Mouse (Mus musculus) thymus, postnatal 0 days (tissue): Measurements from ENCODE around the gene Tia1. TPM values are rescaled to one million over a fixed set of nuclear protein-coding genes. Genes with fewer than 3 reads are reported as not detected.

Experiments
- DNase-seq: peaks from one replicate; pipeline ENCODE4 v3.0.0-alpha.2; 2015; ENCODE audit warnings: low spot score
- polyA plus RNA-seq: library from polyadenylated mRNA; unstranded; fragments of >200 nt; fragmentation: Nextera tagmentation; extraction: Ambion mirVana; gene quantifications from 2 replicates; pipeline ENCODE4 v1.2.1, GENCODE M21; 2015

Tia1 gene
- polyA plus RNA-seq, 1 experiment from 2014 or later = 184 TPM

DNA sequence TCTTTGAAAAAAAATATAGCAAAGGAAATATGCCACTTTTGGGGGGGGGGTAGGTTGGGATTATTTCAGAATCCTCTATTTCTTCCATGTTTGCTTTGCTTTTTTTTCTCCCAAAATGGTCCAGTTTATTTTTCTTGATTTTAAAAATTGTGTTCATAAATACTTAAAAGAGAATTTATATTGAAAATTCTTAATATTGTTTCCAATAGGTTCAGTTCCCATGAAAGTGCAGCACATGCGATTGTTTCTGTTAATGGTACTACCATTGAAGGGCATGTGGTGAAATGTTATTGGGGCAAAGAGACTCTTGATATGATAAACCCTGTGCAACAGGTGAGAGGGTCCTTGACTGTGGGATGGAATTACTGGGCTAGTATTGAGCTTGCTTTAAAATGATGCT is 22.3 kb downstream of the Tia1 start, which contains the start of gene Gm44790:
Gm44790 (plus strand) TSS at position 301 of the 400 bp plus-strand sequence.
- no peak for DNase-seq

DNA sequence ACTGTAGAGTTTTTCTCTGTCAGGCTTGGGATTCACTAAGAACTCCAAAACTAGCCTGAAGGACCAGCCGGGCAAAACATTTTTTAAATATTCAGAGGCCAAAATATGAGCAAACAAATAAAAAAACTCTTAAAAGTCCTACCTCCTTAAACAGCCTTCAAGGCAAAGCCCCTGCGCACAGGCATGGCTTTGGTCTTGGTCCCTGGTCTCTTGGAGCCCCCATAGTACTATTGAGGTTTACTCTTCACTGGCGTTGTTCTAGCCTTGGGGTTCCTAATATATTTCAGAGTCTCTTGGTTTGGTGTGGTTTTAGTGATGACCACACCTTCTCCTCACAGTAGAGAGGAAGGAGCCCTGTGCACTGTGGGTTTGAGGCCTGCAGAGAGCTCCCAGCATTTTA is 27.5 kb downstream of the Tia1 start:
- no peak for DNase-seq

DNA sequence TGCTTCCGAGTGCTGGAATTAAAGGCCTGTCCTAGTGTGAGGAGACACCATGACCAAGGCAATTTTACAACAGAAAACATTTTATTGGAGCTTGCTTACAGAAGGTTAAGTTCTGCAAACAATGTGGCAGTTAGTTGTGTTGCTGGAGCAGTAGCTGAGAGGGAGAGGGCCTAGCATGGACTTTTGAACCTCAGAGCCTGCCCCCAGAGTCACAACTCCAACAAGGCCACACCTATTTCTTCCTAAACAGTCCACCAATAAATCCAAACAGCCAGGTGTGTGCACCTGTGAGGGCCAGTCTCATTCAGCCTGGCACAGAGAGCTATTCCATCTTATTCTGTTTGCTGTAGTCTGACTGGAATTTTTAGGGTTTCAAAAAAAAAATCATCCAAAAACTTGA is 29.7 kb downstream of the Tia1 start:
- DNase-seq = no peak

DNA sequence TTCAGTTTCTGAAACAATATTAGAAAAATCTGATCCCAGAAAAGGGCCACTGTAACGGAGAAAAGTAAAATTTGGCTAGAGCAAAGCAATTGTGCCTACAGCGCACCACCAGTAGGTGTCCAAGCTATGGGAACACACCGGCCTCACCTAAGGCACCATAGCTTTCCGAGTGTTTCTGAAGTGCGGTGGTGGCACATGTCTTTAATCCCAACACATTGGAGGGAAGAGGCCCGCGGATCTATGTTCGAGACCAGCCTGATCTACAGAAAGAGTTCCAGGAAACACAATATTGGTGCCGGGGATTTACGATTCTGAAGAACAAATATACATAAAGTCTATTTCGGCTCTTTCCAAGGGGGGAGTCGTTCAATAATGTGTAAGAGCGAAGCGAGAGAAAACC is 33.7 kb downstream of the Tia1 start:
- DNase-seq = peak; percentile 73

DNA sequence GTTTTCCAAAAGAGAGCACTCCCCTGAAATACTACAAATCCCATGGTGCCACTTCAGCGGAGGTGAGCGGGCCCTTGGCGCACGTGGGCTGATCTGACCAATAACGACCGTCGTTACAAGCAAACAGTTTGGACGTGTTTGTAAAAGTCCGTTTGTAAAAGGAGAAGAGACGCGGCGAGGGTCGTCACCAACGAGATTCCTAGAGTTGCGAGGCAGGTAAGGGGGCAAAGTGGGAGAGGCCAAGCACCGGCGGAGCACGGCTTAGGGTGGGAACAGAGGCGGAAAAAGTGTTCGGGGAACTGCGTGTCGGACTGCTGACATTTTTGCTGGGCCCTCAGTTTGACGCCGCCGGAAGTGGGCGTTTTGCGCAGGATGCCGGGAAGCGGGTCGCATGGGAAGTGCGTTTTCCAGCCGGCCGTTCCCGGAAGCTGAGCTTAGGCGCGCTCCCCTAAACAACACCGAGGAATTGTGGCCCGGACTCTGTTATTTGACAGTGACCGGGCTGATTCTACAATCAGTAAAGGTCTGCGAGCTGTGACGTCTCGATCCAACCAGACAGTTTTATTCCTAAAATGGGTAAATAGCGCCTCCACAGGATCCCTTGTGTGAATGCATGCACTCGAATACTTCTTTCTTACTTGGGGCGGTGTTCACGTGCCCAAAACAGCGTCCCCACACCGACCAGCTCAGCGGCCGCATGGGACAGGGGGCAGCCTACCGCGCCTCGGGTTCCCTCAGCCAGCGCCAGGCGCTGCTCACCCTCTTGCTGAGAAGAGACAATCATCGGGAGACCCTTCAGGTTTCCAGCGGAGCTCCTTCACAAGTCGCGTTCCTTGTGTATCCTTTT is 34.5 kb downstream of the Tia1 start, which contains the start of gene C87436:
C87436 (plus strand) TSS at position 103 of the 847 bp plus-strand sequence.
- DNase-seq = peak; percentile 95

DNA sequence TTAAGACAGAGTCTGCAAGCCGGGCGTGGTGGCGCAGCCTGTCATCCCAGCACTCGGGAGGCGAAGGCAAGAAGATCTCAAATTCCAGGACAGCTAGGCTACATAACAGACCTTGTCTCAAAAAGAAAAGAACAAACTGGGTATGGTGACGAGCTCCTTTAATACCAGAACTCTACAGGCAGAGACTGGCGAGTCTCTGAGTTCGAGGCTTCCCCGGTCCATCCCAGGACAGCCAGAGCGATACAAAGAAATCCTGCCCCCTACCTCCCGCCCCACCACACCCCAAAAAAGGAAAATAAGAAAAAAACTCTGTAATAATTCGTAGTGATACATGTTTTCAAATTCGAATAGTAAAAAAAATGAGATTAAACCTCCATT is 35.1 kb downstream of the Tia1 start:
- DNase-seq = no peak

DNA sequence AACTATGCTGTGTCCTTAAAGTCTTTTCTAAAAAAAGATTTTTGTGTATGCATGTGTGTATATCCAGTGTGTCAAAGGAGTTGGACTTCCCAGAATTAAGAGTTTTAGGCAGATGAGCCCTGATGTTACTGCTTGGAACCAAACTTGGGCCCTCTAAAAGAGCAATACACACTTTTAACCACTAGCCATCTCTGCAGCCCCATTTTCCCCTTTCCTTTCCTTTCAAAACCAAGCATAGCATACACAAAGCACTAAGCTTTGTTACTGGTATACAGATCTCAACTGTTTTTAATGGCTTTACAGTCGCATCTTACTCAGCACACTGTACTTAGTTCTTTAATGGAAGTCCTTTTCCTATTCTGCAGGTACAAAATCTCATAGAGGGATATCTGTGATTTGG is 35.5 kb downstream of the Tia1 start:
- DNase-seq = no peak

DNA sequence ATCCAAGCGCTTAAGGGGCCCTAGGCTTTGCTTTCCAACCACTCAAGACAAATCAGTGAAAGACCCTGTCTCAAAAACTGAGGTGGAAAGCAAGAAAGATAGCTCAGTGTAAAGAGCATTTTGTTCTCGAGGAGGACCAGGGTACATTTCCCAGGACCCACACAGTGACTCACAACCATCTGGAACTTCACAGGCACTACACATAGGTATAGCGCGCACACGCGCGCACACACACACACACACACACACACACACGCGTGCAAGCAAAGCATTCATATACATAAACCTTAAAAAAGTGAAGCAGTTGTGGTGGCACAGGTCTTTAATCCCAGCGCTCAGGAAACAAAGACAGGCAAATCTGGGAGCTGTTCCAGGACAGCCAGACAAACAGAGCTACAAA is 37.6 kb downstream of the Tia1 start:
- no peak for DNase-seq

DNA sequence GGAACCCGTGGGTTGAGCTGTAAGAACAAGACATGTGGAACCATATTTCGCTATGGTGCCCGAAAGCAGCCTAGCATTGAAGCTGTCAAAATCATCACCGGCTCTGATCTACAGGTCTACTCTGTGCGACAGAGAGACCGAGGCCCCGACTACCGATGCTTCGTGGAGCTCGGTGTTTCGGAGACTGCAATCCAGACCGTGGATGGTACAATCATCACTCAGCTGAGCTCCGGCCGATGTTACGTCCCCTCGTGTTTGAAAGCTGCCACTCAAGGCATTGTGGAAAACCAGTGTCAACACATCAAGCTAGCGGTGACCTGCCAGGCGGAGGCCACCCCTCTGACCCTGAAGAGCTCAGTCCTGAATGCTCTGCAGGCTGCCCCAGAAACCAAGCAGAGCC is 41.5 kb downstream of the Tia1 start:
- DNase-seq = no peak

DNA sequence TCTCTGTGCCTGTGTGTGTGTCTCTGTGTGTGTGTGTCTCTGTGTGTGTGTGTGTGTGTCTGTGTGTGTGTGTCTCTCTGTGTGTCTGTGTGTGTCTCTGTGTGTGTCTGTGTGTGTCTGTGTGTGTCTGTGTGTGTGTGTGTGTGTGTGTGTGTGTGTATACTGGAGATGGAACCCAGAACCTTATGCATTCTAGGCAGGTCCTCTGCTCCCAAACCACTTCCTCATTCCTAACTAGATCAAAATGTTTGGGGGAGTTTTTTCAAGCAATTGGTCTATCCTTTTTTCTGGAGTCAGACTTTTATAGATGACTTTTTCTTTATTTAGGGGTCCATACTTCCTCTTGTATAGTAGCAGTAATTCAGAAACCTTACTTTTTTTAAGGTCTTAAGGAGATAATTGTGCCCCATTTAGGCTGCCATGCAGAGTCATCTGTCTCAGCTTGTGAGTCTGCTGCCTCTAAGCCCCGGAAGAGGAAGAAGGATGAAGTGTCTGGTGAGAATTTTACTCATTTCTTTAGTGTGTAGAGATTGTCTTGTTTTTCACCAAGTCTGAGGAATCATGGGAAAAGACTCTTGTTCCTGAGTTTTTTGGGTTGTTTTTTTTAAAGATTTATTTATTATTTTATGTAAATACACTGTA is 43.0 kb downstream of the Tia1 start:
- DNase-seq = no peak

DNA sequence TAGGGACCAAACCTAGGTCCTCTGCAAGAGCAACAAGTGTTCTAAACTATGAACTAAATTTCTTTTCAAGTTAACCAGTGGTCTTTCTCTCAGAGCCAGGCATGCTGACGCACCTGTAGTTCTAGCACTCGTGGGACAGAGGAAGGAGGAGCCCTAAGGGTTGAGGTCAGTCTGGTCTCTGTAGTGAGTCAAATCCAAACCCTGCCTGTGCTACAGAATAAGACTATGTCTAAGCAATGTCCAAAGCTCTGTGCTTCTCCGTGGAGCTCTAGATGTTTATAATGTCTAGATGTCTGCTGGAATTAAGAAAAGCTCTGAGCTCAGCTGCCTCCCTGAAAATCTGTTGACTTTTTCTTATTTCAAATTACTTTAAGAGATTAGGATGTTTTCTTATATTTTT is 52.7 kb downstream of the Tia1 start:
- no peak for DNase-seq

DNA sequence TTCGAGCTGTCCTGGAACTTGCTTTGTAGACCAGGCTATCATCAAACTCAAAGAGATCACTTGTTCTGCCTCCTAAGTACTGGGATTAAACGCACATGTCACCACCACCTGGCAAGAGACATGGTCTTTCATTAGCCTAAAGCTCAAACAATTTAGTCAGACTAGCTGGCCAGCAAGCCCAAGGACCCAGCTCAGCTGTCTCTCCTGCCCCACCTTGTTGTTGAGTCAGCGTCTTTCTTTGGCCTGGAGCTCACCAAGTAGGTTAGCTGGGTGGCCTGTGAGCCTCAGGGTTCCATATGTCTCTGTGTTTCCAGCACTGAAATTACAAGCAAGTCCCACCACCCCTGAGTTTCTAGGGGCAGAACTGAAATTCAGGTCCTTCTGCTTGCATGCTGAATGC is 59.1 kb downstream of the Tia1 start:
- DNase-seq = no peak

DNA sequence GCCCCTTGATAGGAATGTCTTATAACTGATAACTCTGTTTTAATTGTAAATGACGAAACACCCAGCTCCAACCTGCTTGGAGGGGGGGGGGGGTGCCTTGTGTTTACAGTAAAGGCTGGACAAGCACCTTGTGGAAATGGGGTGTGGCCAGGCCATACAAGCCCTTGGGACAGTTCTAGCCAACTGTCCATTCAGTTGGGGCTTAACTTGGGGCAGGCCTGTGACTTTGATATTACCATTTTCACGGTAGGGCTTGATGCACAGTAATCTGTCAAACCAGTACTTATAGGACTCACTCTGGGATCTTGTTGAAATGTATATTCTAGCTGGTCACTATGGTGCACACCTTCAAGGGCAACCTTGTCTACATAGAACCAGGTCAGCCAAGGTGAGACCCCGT is 67.3 kb downstream of the Tia1 start:
- DNase-seq = no peak

DNA sequence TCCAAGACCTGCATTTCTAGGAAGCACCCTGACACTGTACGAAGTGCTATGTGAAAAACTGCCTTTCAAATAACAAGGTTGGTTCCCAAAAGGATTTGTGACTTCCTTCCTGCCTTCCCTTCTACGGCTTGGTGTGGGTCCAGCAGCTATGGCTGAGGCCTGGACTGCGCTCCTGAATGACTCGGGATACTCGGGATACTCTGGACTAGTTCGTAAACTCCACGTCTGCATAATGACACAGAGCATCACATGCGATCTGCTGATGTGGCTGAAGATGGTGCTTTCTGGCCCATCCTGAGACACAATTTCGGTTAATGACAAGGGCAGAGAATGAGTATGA is 67.7 kb downstream of the Tia1 start:
- no peak for DNase-seq

DNA sequence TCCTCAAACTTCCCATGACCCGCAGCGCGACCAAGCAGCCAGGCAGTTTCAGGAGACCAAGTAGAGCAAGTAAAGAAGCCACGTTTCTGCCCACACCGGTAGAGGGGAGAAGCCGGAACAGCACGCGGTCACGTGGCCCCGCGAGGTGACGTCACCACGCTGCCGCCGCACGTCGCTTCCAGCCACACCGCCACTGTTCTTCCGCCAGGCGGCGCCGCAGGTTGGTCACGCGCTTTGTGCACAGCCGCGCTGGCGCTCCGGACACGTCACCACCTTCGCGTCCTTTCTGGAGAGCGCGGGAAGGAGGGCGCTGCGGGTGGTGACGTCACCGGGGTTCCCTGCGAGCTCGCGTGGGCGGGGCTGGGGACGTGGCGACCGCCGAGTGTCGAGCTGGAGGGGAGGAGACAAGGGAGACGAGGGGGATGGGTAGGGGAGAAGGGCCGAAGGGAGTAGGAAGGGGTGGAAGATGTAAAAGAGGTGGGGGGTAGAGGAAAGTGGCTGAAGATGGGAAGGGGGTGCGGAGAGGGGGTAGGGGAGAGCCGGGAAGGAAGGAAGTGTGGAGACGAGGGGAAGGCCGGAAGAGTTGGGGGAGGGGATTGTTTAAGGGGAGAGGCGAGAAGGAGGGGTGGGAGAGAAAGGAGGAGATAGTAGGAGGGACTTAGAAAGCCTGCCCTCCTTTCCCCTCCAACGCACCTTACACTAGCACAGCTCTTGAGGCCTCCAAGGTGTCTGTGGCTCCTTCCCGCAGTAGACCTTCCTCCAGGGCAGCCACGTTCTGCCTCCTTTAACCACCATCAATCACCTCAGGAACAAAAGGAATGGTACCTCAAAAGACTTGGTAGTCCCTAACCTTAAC is 68.3 kb downstream of the Tia1 start:
- DNase-seq = peak; percentile 100

DNA sequence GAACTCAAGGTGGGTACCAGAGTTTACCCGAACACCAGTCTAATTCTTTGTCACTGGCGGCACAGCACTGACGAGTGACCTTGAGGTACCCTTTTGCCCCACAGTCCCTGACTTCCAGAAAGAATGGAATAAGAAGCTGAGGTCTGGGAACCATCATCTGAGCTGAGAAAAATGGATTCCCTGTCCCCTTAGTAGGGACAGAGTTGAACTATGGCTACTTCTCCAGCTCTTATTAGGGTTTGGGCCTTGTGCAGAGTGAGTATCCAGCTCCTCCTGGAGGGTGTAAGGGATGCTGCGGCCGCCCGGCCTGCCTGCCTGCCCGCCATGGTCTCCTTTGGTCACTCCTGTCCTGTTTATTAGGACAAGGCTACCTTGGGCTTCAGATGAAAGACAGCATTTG is 69.1 kb downstream of the Tia1 start:
- no peak for DNase-seq

DNA sequence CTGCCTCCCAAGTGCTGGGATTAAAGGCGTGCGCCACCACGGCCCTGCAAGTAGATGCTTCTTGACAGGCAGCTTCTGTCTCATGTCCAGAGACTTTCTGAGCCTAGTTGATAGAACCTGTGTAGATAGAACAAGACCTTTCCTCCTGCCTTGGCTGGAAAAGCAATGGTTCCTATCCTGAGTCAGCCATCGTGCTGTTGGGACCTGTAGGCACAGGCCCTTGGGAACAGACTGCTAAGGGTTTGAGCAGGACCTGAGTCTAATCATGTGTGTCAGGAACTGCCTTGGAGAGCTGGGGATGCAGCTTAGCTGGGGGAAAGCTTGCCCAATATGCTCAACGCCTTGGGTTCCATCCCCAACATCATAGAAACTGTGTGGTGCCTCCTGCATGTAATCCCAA is 70.1 kb downstream of the Tia1 start:
- DNase-seq = no peak

DNA sequence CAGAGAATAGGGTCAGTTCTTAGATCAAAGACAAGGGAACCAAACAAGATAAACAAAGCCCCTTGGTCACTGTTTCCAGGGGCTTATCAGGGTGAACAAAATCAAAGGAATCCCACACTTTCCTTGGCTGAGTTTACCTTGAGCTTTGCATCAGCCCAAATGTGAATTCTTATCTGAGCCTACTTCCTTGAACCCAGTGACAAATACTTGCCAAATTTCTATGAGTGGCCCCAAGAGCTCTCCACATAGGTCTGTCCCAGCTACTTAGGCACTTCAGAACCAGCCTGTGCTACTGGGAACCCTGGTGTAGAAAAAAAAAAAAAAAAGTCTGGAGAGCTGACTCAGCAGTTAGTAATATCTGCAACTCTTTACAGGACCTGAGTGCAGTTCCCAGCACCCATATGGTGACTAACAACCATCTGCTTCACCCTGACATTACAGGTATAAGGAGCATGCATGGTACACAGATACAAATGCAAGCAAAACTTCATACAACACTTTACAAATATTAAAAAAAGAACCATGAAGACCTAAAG is 70.7 kb downstream of the Tia1 start:
- DNase-seq = no peak

DNA sequence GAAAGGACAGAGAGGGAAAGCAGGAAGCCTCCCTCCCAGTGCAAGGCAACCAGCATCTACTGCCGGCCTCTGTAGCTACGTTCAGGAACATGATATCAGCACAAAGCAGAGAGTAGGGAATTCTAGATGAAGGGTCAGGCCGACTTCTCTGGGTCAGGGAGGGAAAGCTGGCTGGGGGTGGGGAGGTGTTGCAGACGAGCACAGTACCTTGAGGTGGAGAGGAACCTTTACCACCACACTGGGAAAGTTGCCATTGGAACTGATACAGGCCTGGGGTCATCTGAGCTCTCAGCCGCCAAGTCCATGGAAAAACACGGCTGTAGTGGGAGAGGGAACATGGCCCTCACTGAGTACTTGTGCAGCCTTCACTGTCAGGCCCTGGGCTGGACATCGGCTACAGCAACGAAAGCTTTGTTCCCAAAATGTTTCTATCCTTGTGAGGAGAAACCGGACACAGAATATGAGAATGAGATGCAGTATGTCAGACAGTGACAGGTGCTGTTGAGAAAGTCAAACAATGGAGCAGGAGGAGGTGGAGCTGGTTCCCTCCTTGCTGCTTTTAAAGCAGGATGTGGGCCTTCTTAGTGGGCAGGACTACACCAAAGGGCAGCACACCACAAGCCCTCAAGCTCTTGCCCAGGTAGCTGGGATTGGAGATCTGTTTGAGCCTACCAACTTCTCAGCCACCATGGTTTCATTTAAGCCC is 71.6 kb downstream of the Tia1 start:
- no peak for DNase-seq

DNA sequence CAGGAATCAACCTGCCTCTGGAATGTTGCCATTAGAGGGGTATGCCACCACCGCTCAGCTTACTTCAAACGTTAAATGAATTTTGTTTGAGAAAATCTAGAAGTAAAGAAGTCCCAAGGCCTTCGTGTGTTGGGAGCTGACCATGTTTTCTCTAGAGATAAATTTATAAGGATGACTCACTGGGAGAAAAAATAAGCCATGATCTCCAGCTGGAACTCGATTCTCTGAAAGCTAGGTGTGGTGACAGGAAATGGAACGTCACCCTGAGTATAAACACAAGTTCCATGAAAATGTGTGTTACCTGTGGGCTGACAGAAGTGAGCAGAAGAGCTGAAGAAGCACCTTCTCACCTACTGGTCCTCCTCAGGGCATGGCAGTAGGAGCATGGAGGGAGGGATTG is 72.9 kb downstream of the Tia1 start:
- DNase-seq = no peak

DNA sequence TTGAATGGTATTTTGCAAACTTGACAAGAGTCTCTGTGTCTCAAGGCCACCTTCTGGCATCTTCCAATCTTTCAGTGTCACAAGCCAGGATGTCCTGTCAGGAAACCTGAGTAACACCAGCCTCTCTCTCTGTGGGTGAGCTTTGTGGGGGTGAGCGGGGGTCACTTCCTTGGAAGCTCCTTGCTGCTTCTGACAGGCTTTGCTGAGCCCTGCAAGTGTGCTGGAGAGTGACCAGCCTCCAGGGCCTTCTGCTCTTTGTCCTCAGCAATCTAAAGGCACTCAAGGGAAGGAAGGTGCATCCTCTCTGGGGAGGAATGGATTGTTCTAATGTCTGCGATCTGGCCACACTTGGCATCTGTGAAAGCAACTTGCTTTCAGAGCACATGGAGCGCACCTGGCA is 75.3 kb downstream of the Tia1 start:
- DNase-seq = no peak
